8 mouse cellular contexts compared by ENCODE assay signal in genomic region chr5:124861463-124861862, GRCm38 (mm10). TPM values are rescaled to one million over a fixed set of nuclear protein-coding genes. Genes with fewer than 3 reads are reported as not detected.
DNase-seq lines count a peak whose midpoint lies in the region; ATAC-seq lines count a peak whose summit lies in the region.

No protein-coding gene starts in this region.

- peaks cover 25% of the 10 kb centered on the region for H3K4me1 ChIP-seq in forebrain, embryonic 12.5 days
- H3K4me1 ChIP-seq in limb, embryonic 15.5 days: peaks cover 20% of the 10 kb centered on the region
- peaks cover 13% of the 10 kb centered on the region; the same call in 1 of the 2 replicates for H3K4me1 ChIP-seq in neural tube, embryonic 14.5 days (ENCODE audit: control insufficient read depth, insufficient read depth, low read length)

- H3K36me3 ChIP-seq in forebrain, embryonic 12.5 days (replicated peaks): 0 out of 2 replicates have a peak, but pooled peaks cover 3% of the 10 kb centered on the region
- H3K36me3 ChIP-seq in limb, embryonic 15.5 days: peaks cover 4% of the 10 kb centered on the region; the same call in 1 of the 2 replicates
- no peaks in the 10 kb centered on the region; the same call in 1 of the 2 replicates for H3K36me3 ChIP-seq in neural tube, embryonic 14.5 days (ENCODE audit: control insufficient read depth, insufficient read depth, low read length)

- DNase-seq in layer of hippocampus, adult 18-20 months (ENCODE audit: low spot score in 2 of 2): peak; percentile 35 to 52
- no peak for DNase-seq in layer of hippocampus, adult 9-10 months (ENCODE audit: low spot score)
- peak; percentile 18 for DNase-seq in adrenal gland, postnatal 14 days
- peak; percentile 83 for DNase-seq in induced T-regulatory cell, adult 2 months (ENCODE audit: low read depth)

- peak overlapping the region; percentile 92 for H3K4me2 ChIP-seq in forebrain, embryonic 12.5 days
- H3K4me2 ChIP-seq in limb, embryonic 15.5 days: peak overlapping the region; percentile 92
- H3K4me2 ChIP-seq in neural tube, embryonic 14.5 days (ENCODE audit: low read depth, low read length): peak overlapping the region; percentile 90

- peak; percentile 18 for ATAC-seq in forebrain, embryonic 12.5 days (ENCODE audit: low FRiP score)
- ATAC-seq in limb, embryonic 15.5 days (ENCODE audit: insufficient number of reproducible peaks, low FRiP score, low TSS enrichment, low read depth): no peak
- no peak; the same call in 1 of the 2 replicates for ATAC-seq in neural tube, embryonic 14.5 days (ENCODE audit: low read depth)
- no peak for ATAC-seq in erythroid progenitor cell, adult 5-6 weeks (replicated peaks; ENCODE audit: low FRiP score, poor library complexity, severe bottlenecking)

- 0 out of 2 replicates have a peak, but pooled peaks cover 4% of the 10 kb centered on the region for H3K27me3 ChIP-seq in forebrain, embryonic 12.5 days
- peaks cover 26% of the 10 kb centered on the region; the same call in 1 of the 2 replicates for H3K27me3 ChIP-seq in limb, embryonic 15.5 days
- H3K27me3 ChIP-seq in neural tube, embryonic 14.5 days (ENCODE audit: control insufficient read depth, insufficient read depth, low read length): no peaks in the 10 kb centered on the region

- H3K27ac ChIP-seq in forebrain, embryonic 12.5 days: peak overlapping the region; percentile 96
- H3K27ac ChIP-seq in limb, embryonic 15.5 days: no peak overlapping the region
- H3K27ac ChIP-seq in neural tube, embryonic 14.5 days (ENCODE audit: low read depth, low read length): peak overlapping the region; percentile 95

- WGBS in forebrain, embryonic 12.5 days: under 1% methylated on average over 33 of the region's 33 CpGs
- under 1% methylated on average over 33 of the region's 33 CpGs for WGBS in limb, embryonic 15.5 days
- WGBS in neural tube, embryonic 14.5 days: under 1% methylated on average over 28 of the region's 33 CpGs

- H3K9me3 ChIP-seq in forebrain, embryonic 12.5 days: no peaks in the 10 kb centered on the region
- no peaks in the 10 kb centered on the region for H3K9me3 ChIP-seq in limb, embryonic 15.5 days
- H3K9me3 ChIP-seq in neural tube, embryonic 14.5 days (ENCODE audit: control insufficient read depth, low read length): no peaks in the 10 kb centered on the region

- H3K9ac ChIP-seq in forebrain, embryonic 12.5 days: peak overlapping the region; percentile 89
- peak overlapping the region; percentile 40 for H3K9ac ChIP-seq in limb, embryonic 15.5 days
- H3K9ac ChIP-seq in neural tube, embryonic 14.5 days (replicated peaks; ENCODE audit: low read depth, low read length): peak overlapping the region; percentile 90

- peak overlapping the region; percentile 99 for H3K4me3 ChIP-seq in forebrain, embryonic 12.5 days (replicated peaks)
- peak overlapping the region; percentile 99 for H3K4me3 ChIP-seq in limb, embryonic 15.5 days
- peak overlapping the region; percentile 93 for H3K4me3 ChIP-seq in neural tube, embryonic 14.5 days (ENCODE audit: low read depth, low read length)

RNA-seq across cellular contexts. Expression of gene Ccdc92, which starts 0.8 kb away (rescaled TPM):
- 10 to 100 TPM; 84.6 to 90.7 TPM for total RNA-seq in layer of hippocampus, adult 18-20 months (2021)
- 4.2 and 6.2 TPM in 2 replicates for total RNA-seq in adrenal gland, postnatal 14 days (2021)
- polyA plus RNA-seq in forebrain, embryonic 12.5 days (2016; fragmentation: Nextera tagmentation; extraction: Ambion mirVana): 20.8 and 22.4 TPM in 2 replicates
- polyA plus RNA-seq in limb, embryonic 15.5 days (2015; fragmentation: Nextera tagmentation; extraction: Ambion mirVana): 5.4 and 6.1 TPM in 2 replicates
- 49.0 and 59.0 TPM in 2 replicates for polyA plus RNA-seq in neural tube, embryonic 14.5 days (2014; fragmentation: Nextera tagmentation; extraction: Ambion mirVana)
- 1.3 TPM in 1 of 2 replicates, not detected in the other for total RNA-seq in erythroid progenitor cell, adult 5-6 weeks (2015; ENCODE audit: low replicate concordance)
- total RNA-seq in erythroid progenitor cell, adult 5-6 weeks (2017; ENCODE audit: low replicate concordance): 0.68 and 1.8 TPM in 2 replicates

RNA-seq across cellular contexts. Expression of gene Zfp664, which starts 1.0 kb away (rescaled TPM):
- 10 to 100 TPM; 68.8 to 69.3 TPM for total RNA-seq in layer of hippocampus, adult 18-20 months (2021)
- total RNA-seq in adrenal gland, postnatal 14 days (2021): 53.2 and 54.8 TPM in 2 replicates
- 151 and 153 TPM in 2 replicates for polyA plus RNA-seq in forebrain, embryonic 12.5 days (2016; fragmentation: Nextera tagmentation; extraction: Ambion mirVana)
- 68.4 and 75.6 TPM in 2 replicates for polyA plus RNA-seq in limb, embryonic 15.5 days (2015; fragmentation: Nextera tagmentation; extraction: Ambion mirVana)
- polyA plus RNA-seq in neural tube, embryonic 14.5 days (2014; fragmentation: Nextera tagmentation; extraction: Ambion mirVana): 88.3 and 97.2 TPM in 2 replicates
- total RNA-seq in erythroid progenitor cell, adult 5-6 weeks (2015; ENCODE audit: low replicate concordance): 4.2 and 9.0 TPM in 2 replicates
- total RNA-seq in erythroid progenitor cell, adult 5-6 weeks (2017; ENCODE audit: low replicate concordance): 7.3 and 12.5 TPM in 2 replicates

Comparison
In these comparisons a context has a peak if more than half of its experiments do, and no peak if none do; other contexts are left out.
1. H3K9ac ChIP-seq: peak in every context shown above with its lines; median percentile 90 in neural tube, embryonic 14.5 days; 89 in forebrain, embryonic 12.5 days; 40 in limb, embryonic 15.5 days.
2. RNA of gene Ccdc92, which starts 0.8 kb away (total RNA-seq): 84.6 to 90.7 TPM in layer of hippocampus, adult 18-20 months; 4.2 to 6.2 TPM in adrenal gland, postnatal 14 days and 0.68 to 1.8 TPM in erythroid progenitor cell, adult 5-6 weeks; every median in the first group is over 10 times any median in the second.
3. Peak in every context shown above with its lines, with median percentiles within 50 percentile points of each other: H3K4me2 ChIP-seq and H3K4me3 ChIP-seq.